Mouse (Mus musculus) MEL (cell line): ENCODE measurements around the gene Nde1. TPM values are rescaled to one million over a fixed set of nuclear protein-coding genes. Genes with fewer than 3 reads are reported as not detected.

Experiments used
- DNase-seq: peaks from one replicate; pipeline ENCODE4 v3.0.0; 2011; ENCODE audit warnings: low read depth, low spot score
- H3K27ac ChIP-seq: 2 replicates; pipeline ENCODE4 v1.5.1; 2012; ENCODE audit warnings: low read depth, mild to moderate bottlenecking, control low read depth, low read length, moderate library complexity; ENCODE audit not compliant: control insufficient read depth
- H3K27me3 ChIP-seq, 2 experiments: fragments of 150-350 bp in 1 of 2; sonication (generic) in 1 of 2; 2 replicates each; pipeline ENCODE4 v1.6.1; 2012; ENCODE audit warnings: low read length in 2 of 2, mild to moderate bottlenecking in 2 of 2, improper control_type of control experiment in 1 of 2, moderate library complexity in 1 of 2; ENCODE audit not compliant: insufficient read depth in 2 of 2, control insufficient read depth in 1 of 2
- H3K36me3 ChIP-seq, 2 experiments: 2 replicates each; pipeline ENCODE4 v1.6.1; 2012 to 2014; ENCODE audit warnings: low read length in 2 of 2, improper control_type of control experiment in 1 of 2, inconsistent platforms in 1 of 2, mild to moderate bottlenecking in 1 of 2; ENCODE audit not compliant: insufficient read depth in 2 of 2, control insufficient read depth in 1 of 2
- H3K4me1 ChIP-seq, 2 experiments: fragments of 150-350 bp in 1 of 2; sonication (generic) in 1 of 2; 2 replicates each; pipeline ENCODE4 v1.6.1; 2012; ENCODE audit warnings: low read length in 2 of 2, improper control_type of control experiment in 1 of 2, mild to moderate bottlenecking in 1 of 2; ENCODE audit not compliant: insufficient read depth in 2 of 2, control insufficient read depth in 1 of 2
- H3K4me3 ChIP-seq, 2 experiments: fragments of 150-350 bp in 1 of 2; sonication (generic) in 1 of 2; 2 replicates each; pipeline ENCODE4 v1.5.1; 2012; ENCODE audit warnings: low read depth in 2 of 2, low read length in 2 of 2, mild to moderate bottlenecking in 2 of 2, moderate library complexity in 2 of 2, control low read depth in 1 of 2, improper control_type of control experiment in 1 of 2; ENCODE audit not compliant: control insufficient read depth in 1 of 2, insufficient read depth in 1 of 2
- H3K79me2 ChIP-seq: 2 replicates; pipeline ENCODE4 v1.6.1; 2012; ENCODE audit warnings: mild to moderate bottlenecking, low read length, moderate library complexity; ENCODE audit not compliant: control insufficient read depth, poor library complexity, insufficient read depth
- H3K9ac ChIP-seq: 2 replicates; pipeline ENCODE4 v1.6.1; 2012; ENCODE audit warnings: low read depth, mild to moderate bottlenecking, control low read depth, low read length, moderate library complexity; ENCODE audit not compliant: control insufficient read depth, poor library complexity, severe bottlenecking
- H3K9me3 ChIP-seq: fragments of 150-350 bp; sonication (generic); replicated peaks from 2 replicates; pipeline ENCODE4 v1.6.1; 2012; ENCODE audit warnings: mild to moderate bottlenecking, low read length, improper control_type of control experiment, moderate library complexity; ENCODE audit not compliant: insufficient read depth
- BHLHE40 ChIP-seq: IDR thresholded peaks from 2 replicates; pipeline ENCODE4 v1.6.1; 2012; ENCODE audit warnings: low read depth, mild to moderate bottlenecking, inconsistent platforms, low read length, improper control_type of control experiment, borderline replicate concordance
- CHD1 ChIP-seq: IDR thresholded peaks from 2 replicates; pipeline ENCODE4 v1.6.1; 2012; ENCODE audit warnings: low read depth, mild to moderate bottlenecking, inconsistent platforms, low read length, improper control_type of control experiment
- CTCF ChIP-seq, 3 experiments: IDR thresholded peaks in 2 of 3; conservative IDR thresholded peaks in 1 of 3; 2 replicates each; pipeline ENCODE4 v1.5.1; 2011 to 2012; ENCODE audit warnings: low read length in 3 of 3, low read depth in 2 of 3, mild to moderate bottlenecking in 2 of 3, improper control_type of control experiment in 1 of 3, inconsistent platforms in 1 of 3, mixed read lengths in 1 of 3, moderate library complexity in 1 of 3; ENCODE audit not compliant: control insufficient read depth in 1 of 3, insufficient read depth in 1 of 3, poor library complexity in 1 of 3, severe bottlenecking in 1 of 3
- ELF1 ChIP-seq: IDR thresholded peaks from 2 replicates; pipeline ENCODE4 v1.6.1; 2014; ENCODE audit warnings: low read depth, mild to moderate bottlenecking, inconsistent platforms, low read length, improper control_type of control experiment, moderate library complexity
- GATA1 ChIP-seq: IDR thresholded peaks from 2 replicates; pipeline ENCODE4 v1.6.1; 2011; ENCODE audit warnings: low read depth, low read length, improper control_type of control experiment
- HCFC1 ChIP-seq: IDR thresholded peaks from 2 replicates; pipeline ENCODE4 v1.6.1; 2012; ENCODE audit warnings: low read depth, mild to moderate bottlenecking, inconsistent platforms, low read length, improper control_type of control experiment, moderate library complexity
- JUND ChIP-seq: IDR thresholded peaks from 2 replicates; pipeline ENCODE4 v1.6.1; 2011; ENCODE audit warnings: low read depth, mild to moderate bottlenecking, improper control_type of control experiment, low read length
- KAT2A ChIP-seq: conservative IDR thresholded peaks from 2 replicates; pipeline ENCODE4 v1.6.1; 2012; ENCODE audit warnings: low read depth, low read length, improper control_type of control experiment, inconsistent platforms
- MYB ChIP-seq: IDR thresholded peaks from 2 replicates; pipeline ENCODE4 v1.6.1; 2011; ENCODE audit warnings: mild to moderate bottlenecking, low read depth, low read length, improper control_type of control experiment
- MYC ChIP-seq: IDR thresholded peaks from 2 replicates; pipeline ENCODE4 v1.6.1; 2011; ENCODE audit warnings: low read depth, mild to moderate bottlenecking, low read length, improper control_type of control experiment, moderate library complexity
- NELFE ChIP-seq: IDR thresholded peaks from 2 replicates; pipeline ENCODE4 v1.6.1; 2011; ENCODE audit warnings: low read depth, low read length, improper control_type of control experiment
- NRF1 ChIP-seq: IDR thresholded peaks from 2 replicates; pipeline ENCODE4 v1.6.1; 2014; ENCODE audit warnings: low read depth, mild to moderate bottlenecking, inconsistent platforms, low read length, improper control_type of control experiment, moderate library complexity; ENCODE audit not compliant: poor library complexity, insufficient read depth, severe bottlenecking
- POLR2A ChIP-seq, 2 experiments: IDR thresholded peaks; 2 replicates each; pipeline ENCODE4 v1.6.1; 2011 to 2012; ENCODE audit warnings: low read length in 2 of 2, mild to moderate bottlenecking in 2 of 2, control low read depth in 1 of 2, improper control_type of control experiment in 1 of 2, low read depth in 1 of 2, moderate library complexity in 1 of 2; ENCODE audit not compliant: control insufficient read depth in 1 of 2, insufficient read depth in 1 of 2, poor library complexity in 1 of 2
- POLR2AphosphoS2 ChIP-seq: IDR thresholded peaks from 2 replicates; pipeline ENCODE4 v1.6.1; 2011; ENCODE audit warnings: low read length, improper control_type of control experiment
- POLR2AphosphoS5 ChIP-seq: IDR thresholded peaks from 2 replicates; pipeline ENCODE4 v1.6.1; 2012; ENCODE audit warnings: low read depth, borderline replicate concordance, mild to moderate bottlenecking, inconsistent platforms, low read length, moderate library complexity, mixed read lengths
- RCOR1 ChIP-seq: IDR thresholded peaks from 2 replicates; pipeline ENCODE4 v1.6.1; 2012; ENCODE audit warnings: low read depth, mild to moderate bottlenecking, inconsistent platforms, low read length, improper control_type of control experiment
- SIN3A ChIP-seq: IDR thresholded peaks from 2 replicates; pipeline ENCODE4 v1.6.1; 2012; ENCODE audit warnings: low read length, improper control_type of control experiment, inconsistent platforms
- SMC3 ChIP-seq: IDR thresholded peaks from 2 replicates; pipeline ENCODE4 v1.6.1; 2011; ENCODE audit warnings: low read depth, low read length, improper control_type of control experiment
- TBP ChIP-seq: IDR thresholded peaks from 2 replicates; pipeline ENCODE4 v1.8.0; 2011; ENCODE audit warnings: low read depth, low read length, improper control_type of control experiment
- UBTF ChIP-seq: IDR thresholded peaks from 2 replicates; pipeline ENCODE4 v1.6.1; 2012; ENCODE audit warnings: low read depth, mild to moderate bottlenecking, inconsistent platforms, low read length, improper control_type of control experiment, moderate library complexity, borderline replicate concordance; ENCODE audit not compliant: insufficient read depth
- USF1 ChIP-seq: IDR thresholded peaks from 2 replicates; pipeline ENCODE4 v1.6.1; 2014; ENCODE audit warnings: low read depth, mild to moderate bottlenecking, inconsistent platforms, low read length, improper control_type of control experiment, moderate library complexity
- USF2 ChIP-seq, 2 experiments: IDR thresholded peaks; 2 replicates each; pipeline ENCODE4 v1.6.1; 2011 to 2012; ENCODE audit warnings: improper control_type of control experiment in 2 of 2, low read length in 2 of 2, borderline replicate concordance in 1 of 2, inconsistent platforms in 1 of 2, low read depth in 1 of 2, mild to moderate bottlenecking in 1 of 2; ENCODE audit not compliant: insufficient read depth in 1 of 2
- ZKSCAN1 ChIP-seq: IDR thresholded peaks from 2 replicates; pipeline ENCODE4 v1.6.1; 2012; ENCODE audit warnings: low read depth, mild to moderate bottlenecking, inconsistent platforms, low read length, improper control_type of control experiment, moderate library complexity
- ZNF384 ChIP-seq: IDR thresholded peaks from 2 replicates; pipeline ENCODE4 v1.6.1; 2012; ENCODE audit warnings: low read depth, mild to moderate bottlenecking, inconsistent platforms, low read length, improper control_type of control experiment
- polyA plus RNA-seq, 2 experiments: library from polyadenylated mRNA; stranded (reverse) in 1 of 2; unstranded in 1 of 2; fragments of >175 nt in 1 of 2; fragments of >200 nt in 1 of 2; gene quantifications; 2 replicates each; pipeline versions ENCODE4 v1.2.1 to v1.2.4; 2012; ENCODE audit warnings: low replicate concordance in 2 of 2, low read depth in 1 of 2; ENCODE audit not compliant: insufficient read length in 2 of 2, insufficient read depth in 1 of 2, missing spikeins in 1 of 2
- total RNA-seq: library from RNA; depleted of rRNA; stranded (reverse); fragments of 300-350 nt; gene quantifications from 2 replicates; pipeline ENCODE4 v1.2.3, GENCODE M21; 2012

Nde1 gene
- total and polyA plus RNA-seq, 3 experiments, result 25.8 to 42.5 TPM; not detected in 1

GRCm38 (mm10) chr16:14178041-14178440 is 15.0 kb downstream of the Nde1 start:
- peaks cover 4 to 6% of the 10 kb centered on the region in 2 experiments; a peak in 3 of 4 replicates for H3K4me1 ChIP-seq
- peaks cover 1 to 9% of the 10 kb centered on the region in 2 experiments; a peak in 3 of 4 replicates for H3K36me3 ChIP-seq
- no peak for DNase-seq
- H3K9me3 ChIP-seq, result no peaks in the 10 kb centered on the region
- no peaks in the 10 kb centered on the region for H3K79me2 ChIP-seq
- H3K9ac ChIP-seq, result no peak overlapping the region
- no peak for TF ChIP-seq UBTF
- TF ChIP-seq ZKSCAN1, result no peak
- no peak for TF ChIP-seq NELFE
- no peak for TF ChIP-seq USF2 (IDR thresholded peaks at IDR 0.05; ENCODE audit: borderline replicate concordance in 1 of 2, insufficient read depth in 1 of 2, low read depth in 1 of 2, low read length in 2 of 2)
- no peak for TF ChIP-seq SMC3
- TF ChIP-seq MYC, result no peak
- no peak for TF ChIP-seq SIN3A
- no peak for TF ChIP-seq JUND
- no peak for TF ChIP-seq TBP
- TF ChIP-seq BHLHE40, result no peak
- no peak for TF ChIP-seq RCOR1
- TF ChIP-seq GATA1, result no peak
- no peak for TF ChIP-seq ELF1
- TF ChIP-seq, all 39 proteins: peak for 0
- H3K27ac ChIP-seq, result no peak overlapping the region
- H3K4me3 ChIP-seq, result no peak overlapping the region
- H3K27me3 ChIP-seq, result no peaks in the 10 kb centered on the region

DNA sequence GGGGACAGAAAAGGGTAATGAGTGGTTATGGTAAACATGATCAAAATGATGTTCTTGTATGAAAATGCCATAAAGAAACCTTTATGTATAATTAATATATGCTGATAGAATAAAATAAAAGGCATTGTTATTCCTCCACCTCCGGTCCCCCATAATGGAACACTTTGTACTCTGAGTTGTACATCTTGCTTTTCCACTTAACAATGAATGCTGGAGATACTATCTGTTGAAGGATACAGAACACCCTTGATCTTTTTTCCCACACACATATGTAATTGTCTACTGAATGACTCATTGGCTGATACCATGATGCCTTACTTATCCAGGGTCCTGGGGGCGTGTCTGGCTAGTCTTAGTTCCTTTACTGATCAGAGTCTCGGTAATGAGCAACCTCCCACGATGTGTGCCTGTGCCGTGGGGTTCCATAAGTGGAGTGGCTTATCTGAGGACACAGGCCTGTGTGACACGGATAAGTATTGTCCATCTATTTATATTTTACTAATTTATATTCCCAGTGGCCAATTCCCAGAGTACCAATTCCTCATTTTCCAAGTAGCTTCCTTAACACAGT is 17.2 kb downstream of the Nde1 start:
- Histone ChIP-seq H3K79me2 (no peaks in the 10 kb centered on the region), H3K4me3 (no peak overlapping the region), H3K4me1 (peaks cover 4 to 6% of the 10 kb centered on the region in 2 experiments; a peak in 3 of 4 replicates)
- TF ChIP-seq POLR2A (IDR thresholded peaks at IDR 0.05; ENCODE audit: control insufficient read depth in 1 of 2, insufficient read depth in 1 of 2, low read depth in 1 of 2, low read length in 2 of 2, poor library complexity in 1 of 2), result no peak
- TF ChIP-seq NELFE, result no peak
- no peak for TF ChIP-seq ZNF384
- no peak for TF ChIP-seq POLR2AphosphoS2
- TF ChIP-seq TBP, result no peak
- TF ChIP-seq KAT2A, result no peak
- no peak for TF ChIP-seq GATA1
- TF ChIP-seq CTCF (IDR thresholded peaks at IDR 0.05 in 2 of 3, conservative IDR thresholded peaks at IDR 0.05 in 1 of 3; ENCODE audit: control insufficient read depth in 1 of 3, insufficient read depth in 1 of 3, low read depth in 2 of 3, low read length in 3 of 3, poor library complexity in 1 of 3, severe bottlenecking in 1 of 3), result no peak
- TF ChIP-seq NRF1, result no peak
- no peak for TF ChIP-seq MYC
- TF ChIP-seq USF1, result no peak
- TF ChIP-seq HCFC1, result no peak
- TF ChIP-seq ZKSCAN1, result no peak
- no peak for TF ChIP-seq CHD1
- no peak for TF ChIP-seq RCOR1
- TF ChIP-seq MYB, result no peak
- TF ChIP-seq POLR2AphosphoS5, result no peak
- TF ChIP-seq, all 39 proteins: peak for 0
- Histone ChIP-seq H3K27me3 (no peaks in the 10 kb centered on the region), H3K9ac (no peak overlapping the region), H3K27ac (no peak overlapping the region), H3K36me3 (peaks cover 4 to 9% of the 10 kb centered on the region in 2 experiments; a peak in 3 of 4 replicates), H3K9me3 (no peaks in the 10 kb centered on the region)
- DNase-seq, result peak; percentile 13
